Mouse (Mus musculus): ENCODE measurements around the gene Sstr2. TPM values are rescaled to one million over a fixed set of nuclear protein-coding genes. Genes with fewer than 3 reads are reported as not detected.
"Not testable (repeated sequence)": the region's sequence is repeated elsewhere in the genome, so short reads cannot be mapped to it uniquely, and the experiment has no call there.

Gene Sstr2
- total RNA-seq, 2 experiments from 2014 or later: not detected

GRCm38 (mm10) chr11:113654105-113654504 is 35.0 kb downstream of the Sstr2 start:
- no peak for DNase-seq
- intact Hi-C loops (cut with DNase I): loop anchor here (5.0 kb wide), 1 partner anchor 38 kb away; no protein-coding TSS in a partner anchor

GRCm38 (mm10) chr11:113654561-113655270 is 35.6 kb downstream of the Sstr2 start:
- DNase-seq: no peak
- intact Hi-C loops (cut with DNase I): loop anchor here (5.0 kb wide), 1 partner anchor 38 kb away; no protein-coding TSS in a partner anchor

GRCm38 (mm10) chr11:113656511-113656932 is 37.4 kb downstream of the Sstr2 start:
- DNase-seq: no peak
- intact Hi-C loops (cut with DNase I): no loop called here

GRCm38 (mm10) chr11:113657221-113657620 is 38.1 kb downstream of the Sstr2 start:
- intact Hi-C loops (cut with DNase I): no loop called here
- DNase-seq: no peak

GRCm38 (mm10) chr11:113658319-113658718 is 39.2 kb downstream of the Sstr2 start:
- intact Hi-C loops (cut with DNase I): no loop called here
- DNase-seq: no peak

GRCm38 (mm10) chr11:113658763-113659162 is 39.6 kb downstream of the Sstr2 start:
- DNase-seq: no peak
- intact Hi-C loops (cut with DNase I): no loop called here

- DNase-seq; intact Hi-C loops (cut with DNase I): not testable (repeated sequence)
Observed at GRCm38 (mm10) chr11:113660213-113660612, 41.1 kb downstream of the Sstr2 start.

- no peak for DNase-seq
- intact Hi-C loops (cut with DNase I): no loop called here
Observed at GRCm38 (mm10) chr11:113660940-113661339, 41.8 kb downstream of the Sstr2 start.

GRCm38 (mm10) chr11:113661835-113662351 is 42.8 kb downstream of the Sstr2 start:
- DNase-seq: no peak
- intact Hi-C loops (cut with DNase I): no loop called here

- intact Hi-C loops (cut with DNase I): no loop called here
- no peak for DNase-seq
Observed at GRCm38 (mm10) chr11:113664279-113664678, 45.1 kb downstream of the Sstr2 start.

GRCm38 (mm10) chr11:113666205-113666604 is 47.1 kb downstream of the Sstr2 start:
- intact Hi-C loops (cut with DNase I): no loop called here
- no peak for DNase-seq

- intact Hi-C loops (cut with DNase I): no loop called here
- DNase-seq: no peak
Observed at GRCm38 (mm10) chr11:113666648-113667047, 47.5 kb downstream of the Sstr2 start.

GRCm38 (mm10) chr11:113667122-113667521 is 48.0 kb downstream of the Sstr2 start:
- intact Hi-C loops (cut with DNase I): no loop called here
- DNase-seq: no peak

GRCm38 (mm10) chr11:113667704-113668103 is 48.6 kb downstream of the Sstr2 start:
- DNase-seq: no peak
- intact Hi-C loops (cut with DNase I): no loop called here

- intact Hi-C loops (cut with DNase I): no loop called here
Observed at GRCm38 (mm10) chr11:113668857-113669256, 49.7 kb downstream of the Sstr2 start.

GRCm38 (mm10) chr11:113669711-113670110 is 50.6 kb downstream of the Sstr2 start:
- intact Hi-C loops (cut with DNase I): no loop called here
- no peak for DNase-seq

More at GRCm38 (mm10) chr11:113668857-113669256, 49.7 kb downstream of the Sstr2 start:
- no peak for DNase-seq

- DNase-seq: no peak
- intact Hi-C loops (cut with DNase I): no loop called here
Observed at GRCm38 (mm10) chr11:113673614-113674013, 54.5 kb downstream of the Sstr2 start.

- intact Hi-C loops (cut with DNase I): no loop called here
Observed at GRCm38 (mm10) chr11:113674595-113674994, 55.5 kb downstream of the Sstr2 start.

More at GRCm38 (mm10) chr11:113674595-113674994, 55.5 kb downstream of the Sstr2 start:
- no peak for DNase-seq
